Mouse (Mus musculus) right cerebral cortex, postnatal 25 days (tissue): ENCODE data around the gene Ooep.
"Not testable (repeated sequence)": the region's sequence is repeated elsewhere in the genome, so short reads cannot be mapped to it uniquely, and the experiment has no call there.

Experiments used
- DNase-seq: peaks from one replicate; pipeline ENCODE4 v3.0.0; 2022

The Ooep gene

DNA sequence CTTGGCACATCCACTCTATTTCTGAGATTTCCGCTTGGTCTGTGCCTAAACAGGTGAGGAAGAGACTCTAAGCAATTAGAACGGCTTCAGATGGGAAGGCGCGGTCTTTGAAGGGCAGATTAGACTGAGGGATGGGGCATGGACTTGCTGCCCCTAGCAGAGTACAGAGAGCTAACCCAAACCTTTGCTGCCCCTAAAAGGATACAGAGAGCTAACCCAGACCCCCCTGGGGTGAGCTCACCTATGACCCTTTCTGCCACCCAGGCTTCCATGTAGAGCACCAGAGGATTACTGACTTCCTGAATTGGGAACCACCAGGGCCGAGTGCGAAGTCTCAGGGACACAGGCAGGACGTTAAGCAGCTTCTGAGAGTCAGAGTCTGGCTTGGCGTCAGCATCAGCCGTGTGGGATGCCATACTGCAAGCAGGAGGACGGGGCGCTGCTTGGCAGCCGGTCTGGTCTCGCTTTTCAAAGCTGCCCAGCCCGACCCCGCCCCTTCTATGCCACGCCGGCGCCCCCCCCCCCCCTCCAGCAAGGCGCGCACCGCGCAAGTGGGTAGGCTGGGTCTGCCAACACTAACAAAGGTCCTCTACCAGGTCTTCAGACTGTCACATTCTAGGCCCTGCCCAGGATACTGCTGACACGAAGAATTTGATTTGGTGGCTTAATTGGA lies at the start of gene Ooep:
Ooep (minus strand) TSS at position 613 of the 673 bp plus-strand sequence.
- peak; percentile 28 for DNase-seq

DNA sequence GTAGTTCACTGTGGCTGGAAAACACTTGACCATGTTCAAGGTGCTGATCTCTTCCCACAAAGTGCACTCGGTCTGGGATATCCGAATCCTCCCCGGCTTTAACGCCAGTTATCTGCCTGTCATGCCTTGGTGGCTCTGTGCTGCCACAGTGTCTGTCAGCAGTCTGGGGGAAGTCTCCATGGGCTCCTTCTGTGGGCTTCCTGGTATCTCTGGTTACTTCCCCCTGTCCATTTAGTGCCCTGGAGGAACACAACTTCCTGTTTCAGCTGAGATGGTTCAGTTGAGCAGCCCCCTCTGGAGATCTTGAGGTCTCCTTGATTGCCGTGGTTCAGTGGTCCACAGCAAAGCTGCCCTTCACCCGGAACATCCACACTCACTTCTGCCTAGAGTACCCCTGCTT lies 49.7 kb upstream of the Ooep start:
- no peak for DNase-seq

DNA sequence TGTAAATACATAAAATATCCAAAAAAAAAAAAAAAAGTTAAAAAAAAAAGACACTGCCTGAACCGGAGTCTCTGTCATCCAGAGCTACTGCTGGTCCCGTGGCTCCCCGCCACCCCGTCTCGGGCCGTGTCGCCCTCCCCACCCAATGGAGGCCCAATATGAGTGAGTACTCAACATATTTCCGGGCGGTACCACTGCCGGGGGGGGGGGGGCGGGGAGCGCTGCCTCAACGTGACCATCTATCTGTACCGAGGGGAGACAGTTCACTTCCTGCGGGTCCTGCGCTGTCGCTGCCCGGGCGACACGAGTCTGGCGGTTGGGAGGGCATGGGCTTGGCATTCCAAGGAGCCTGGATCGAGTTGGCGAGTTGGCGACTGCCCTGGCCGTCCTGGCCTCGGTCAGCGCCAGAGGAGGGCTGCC lies 48.8 kb upstream of the Ooep start:
- no peak for DNase-seq

DNA sequence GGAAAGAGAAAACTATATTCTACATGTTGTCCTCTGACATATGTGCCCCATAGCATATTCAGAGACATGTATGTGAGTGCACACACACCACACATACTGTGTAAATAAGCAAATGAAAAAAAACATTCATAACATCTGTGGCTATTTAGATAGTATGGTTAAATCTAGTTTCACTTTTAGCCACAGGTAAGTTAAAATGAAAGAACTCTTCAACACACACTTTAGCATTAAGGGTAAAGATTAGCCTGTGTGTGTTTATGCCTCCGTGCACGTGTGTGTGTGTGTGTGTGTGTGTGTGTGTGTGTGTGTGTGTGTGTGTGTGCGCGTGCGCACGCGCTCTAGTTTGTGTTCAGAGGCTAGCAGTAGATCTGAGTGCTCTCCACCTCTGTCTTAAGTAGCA lies 23.1 kb upstream of the Ooep start:
- no peak for DNase-seq

DNA sequence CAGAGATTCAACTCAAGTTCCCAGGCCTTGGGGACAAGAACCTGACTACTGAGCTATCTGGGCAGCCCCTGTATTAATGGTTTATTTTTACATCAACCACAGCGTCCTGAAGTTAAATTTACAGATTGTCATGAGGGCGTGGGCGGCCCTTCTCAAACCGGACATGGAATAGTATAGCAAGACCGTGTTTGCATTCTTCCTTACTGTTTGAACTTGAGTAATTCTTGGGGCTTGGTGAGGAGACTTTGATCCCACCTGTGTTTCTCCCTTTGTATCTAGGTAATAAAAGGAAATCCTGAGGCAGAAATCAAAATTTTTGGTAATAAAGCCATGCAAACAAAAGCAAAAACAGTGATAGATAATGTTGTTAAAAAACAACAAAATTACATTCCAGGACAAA lies 22.0 kb upstream of the Ooep start:
- DNase-seq = no peak

DNA sequence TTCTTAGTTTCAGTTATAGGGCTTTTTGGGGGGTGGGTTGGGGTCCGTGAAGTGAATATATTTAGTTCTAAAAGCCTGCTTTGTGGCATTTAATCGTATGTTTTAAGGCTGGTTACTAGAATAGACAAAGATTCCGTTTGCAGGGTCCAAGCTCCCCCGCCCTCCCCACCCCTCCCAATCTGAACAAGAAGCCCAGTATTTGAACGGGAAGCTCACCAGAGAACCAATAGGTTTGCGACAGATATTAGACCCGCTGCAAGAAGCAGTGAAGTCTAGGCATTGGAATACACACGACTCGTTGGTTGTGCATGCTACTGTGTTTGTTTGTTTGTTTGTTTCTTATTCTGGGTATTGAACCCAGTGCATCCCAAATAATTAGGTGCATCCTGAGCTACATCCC lies 18.0 kb upstream of the Ooep start:
- DNase-seq = no peak

DNA sequence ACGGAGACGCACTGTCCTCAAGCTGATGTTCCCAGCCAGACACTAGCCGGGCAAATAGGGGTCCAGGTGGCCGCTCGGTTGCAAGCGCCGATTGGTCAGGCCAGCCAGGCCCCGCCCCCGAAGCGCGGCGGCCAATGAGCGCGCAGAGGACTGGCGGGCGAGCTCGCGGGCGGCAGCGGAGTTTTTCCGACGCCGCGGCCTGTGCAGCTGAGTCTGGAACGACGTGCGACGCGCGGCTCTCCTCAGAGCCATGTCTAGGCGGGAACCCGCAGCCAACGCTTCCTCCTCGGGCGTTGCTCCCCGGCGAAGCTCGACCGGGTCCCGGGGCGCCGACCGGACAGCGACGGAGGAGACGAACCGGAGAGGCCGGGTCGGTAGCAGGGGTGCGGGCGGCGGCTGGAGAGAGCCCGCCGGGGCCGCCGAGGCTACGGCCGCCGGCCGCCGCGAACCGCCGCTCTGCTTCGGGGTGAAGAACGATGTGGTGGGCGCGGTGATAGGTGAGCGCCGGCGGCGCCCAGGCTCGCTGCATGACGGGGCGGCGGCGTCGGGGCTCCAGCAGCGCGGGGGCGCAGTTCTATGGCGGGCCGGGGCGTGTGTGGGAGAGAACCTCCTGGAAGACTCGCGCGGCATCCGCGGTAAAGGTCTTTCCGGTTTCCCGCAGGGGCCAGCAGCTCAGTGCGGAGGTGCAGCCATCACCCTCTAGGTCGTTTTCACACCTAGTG lies 17.3 kb upstream of the Ooep start, which contains the start of gene Ddx43:
Ddx43 (plus strand) TSS at position 148 of the 722 bp plus-strand sequence.
- peak; percentile 24 for DNase-seq

DNA sequence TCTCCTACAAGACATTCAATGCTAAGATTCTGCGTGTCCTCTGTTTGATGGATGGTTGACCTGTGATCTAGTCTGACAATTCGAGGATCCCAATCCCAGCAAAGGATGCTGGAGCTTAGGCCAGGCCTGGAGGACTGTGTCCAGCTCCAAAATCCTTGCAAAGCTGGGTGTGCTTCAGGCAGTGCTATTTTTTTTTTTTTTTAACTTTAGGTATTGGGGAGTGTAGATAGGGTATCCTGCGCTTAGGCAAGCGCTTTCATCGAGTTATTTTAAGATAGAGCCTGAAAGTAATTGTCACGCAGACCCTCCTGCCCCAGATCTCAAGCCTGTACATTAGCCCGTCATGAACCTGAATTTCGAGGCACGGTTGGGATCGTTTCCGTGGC lies 16.7 kb upstream of the Ooep start:
- no peak for DNase-seq

DNA sequence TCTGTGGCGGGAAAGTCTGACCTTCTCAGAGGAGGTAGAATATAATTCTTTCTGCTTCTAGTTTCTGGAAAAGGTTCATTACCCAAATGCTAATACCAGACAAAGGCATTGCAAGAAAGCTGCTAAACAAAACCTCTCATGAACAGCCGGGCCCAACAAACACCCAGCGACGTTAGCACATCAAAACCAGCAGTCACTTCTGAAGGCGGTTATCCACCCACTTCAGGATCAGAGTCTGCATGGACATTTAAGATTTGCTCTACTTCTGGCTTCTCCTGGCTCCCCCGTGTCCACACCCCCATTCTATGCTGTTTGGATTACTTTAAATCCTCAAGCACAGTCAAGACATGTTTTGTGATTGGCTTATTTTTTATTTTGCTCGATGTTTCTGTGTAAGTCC lies 16.1 kb upstream of the Ooep start:
- no peak for DNase-seq

DNA sequence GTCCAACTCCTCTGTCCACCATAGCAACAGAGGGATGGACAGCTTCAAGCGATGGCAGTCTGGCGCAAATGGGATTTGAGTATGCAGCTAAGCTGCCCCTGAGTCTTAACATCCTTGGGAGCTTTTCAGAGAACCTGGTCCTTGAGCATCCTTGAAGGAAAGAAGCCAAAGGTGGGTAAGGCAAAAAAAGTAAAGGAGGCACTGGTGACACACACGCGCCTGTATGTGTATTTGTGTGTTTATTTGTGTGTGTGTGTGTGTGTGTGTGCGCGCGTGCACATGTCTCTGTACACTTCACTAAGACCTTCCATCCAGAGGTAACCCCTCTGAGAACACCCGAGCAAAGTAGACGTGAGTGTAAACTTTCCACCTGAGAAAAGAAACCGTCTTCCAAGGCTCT lies 15.2 kb upstream of the Ooep start:
- no peak for DNase-seq

DNA sequence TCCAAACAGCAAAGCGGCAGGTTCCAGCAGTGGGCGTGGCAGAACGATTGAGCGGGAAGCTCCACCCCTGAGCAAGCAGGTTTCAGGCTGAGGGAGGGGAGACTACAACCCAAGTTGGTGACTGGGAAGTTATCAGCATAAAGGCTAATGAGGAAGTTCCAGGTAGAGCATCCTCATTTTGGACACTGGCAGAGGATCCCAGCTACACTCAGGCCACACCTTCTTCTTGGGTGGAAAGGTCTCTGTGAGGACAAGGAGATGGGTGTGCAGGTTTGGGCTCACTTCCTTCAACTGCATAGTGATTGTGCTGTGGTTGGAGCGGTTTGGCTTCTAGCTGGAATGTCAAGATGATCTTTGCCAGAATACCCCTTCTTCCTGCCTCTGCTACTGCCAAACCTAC lies 11.5 kb upstream of the Ooep start:
- no peak for DNase-seq

DNA sequence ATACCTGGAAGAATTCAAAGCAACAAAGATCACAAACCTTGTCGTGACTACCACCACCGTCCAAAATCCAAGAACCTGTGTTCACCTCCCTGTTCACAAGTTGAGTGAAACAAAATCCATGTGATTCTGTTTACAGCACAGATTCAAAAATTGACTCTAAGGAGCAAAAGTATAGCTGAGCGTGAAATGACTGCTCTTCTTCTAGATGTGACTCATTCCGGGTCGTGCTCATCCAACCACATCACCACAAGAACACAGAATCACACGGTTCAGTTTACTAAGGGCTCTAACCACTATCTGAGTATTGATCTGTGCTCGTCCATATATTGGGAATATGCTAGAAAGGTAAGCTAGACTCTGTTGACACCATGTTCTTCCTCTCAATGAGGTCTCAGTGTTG lies 8.4 kb upstream of the Ooep start:
- DNase-seq = no peak

DNA sequence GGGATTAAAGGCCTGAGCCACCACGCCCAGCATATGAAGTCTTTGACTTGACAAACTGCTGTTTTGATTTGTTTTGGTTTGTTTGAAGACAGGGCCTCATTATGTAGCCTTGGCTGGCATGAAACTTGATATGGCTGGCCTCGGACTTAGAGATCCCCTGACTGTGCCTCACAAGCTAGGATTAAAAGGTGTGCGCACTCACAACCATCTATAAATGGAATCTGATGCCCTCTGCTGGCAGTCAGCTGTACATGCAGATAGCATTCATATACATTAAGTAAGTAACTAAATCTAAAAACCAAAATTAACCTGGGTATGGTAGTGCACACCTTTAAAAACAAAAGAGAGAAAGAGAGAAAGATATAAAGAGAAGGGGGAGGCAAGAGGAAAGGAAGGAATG lies 7.4 kb upstream of the Ooep start:
- no peak for DNase-seq

DNA sequence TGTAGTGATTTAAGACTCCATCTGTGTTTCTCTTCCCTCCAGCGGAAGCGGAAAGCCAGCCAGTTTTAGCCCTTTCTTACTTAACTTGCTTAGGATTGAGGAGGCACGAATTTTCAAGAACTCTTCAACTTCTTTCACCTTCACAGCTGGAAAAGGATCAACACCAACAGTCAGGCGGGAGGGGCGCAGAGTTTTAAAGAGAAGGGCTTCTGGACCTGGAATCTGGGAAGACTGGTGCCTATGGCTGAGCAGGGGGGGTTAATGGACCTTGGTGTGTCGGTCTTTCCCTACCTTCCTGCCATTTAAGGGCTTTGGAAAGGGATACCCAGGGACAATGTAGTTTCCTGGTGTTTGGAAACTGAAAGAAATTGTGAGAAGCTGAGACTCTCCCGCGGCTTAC lies 979 bp downstream of the Ooep start:
- DNase-seq = no peak

DNA sequence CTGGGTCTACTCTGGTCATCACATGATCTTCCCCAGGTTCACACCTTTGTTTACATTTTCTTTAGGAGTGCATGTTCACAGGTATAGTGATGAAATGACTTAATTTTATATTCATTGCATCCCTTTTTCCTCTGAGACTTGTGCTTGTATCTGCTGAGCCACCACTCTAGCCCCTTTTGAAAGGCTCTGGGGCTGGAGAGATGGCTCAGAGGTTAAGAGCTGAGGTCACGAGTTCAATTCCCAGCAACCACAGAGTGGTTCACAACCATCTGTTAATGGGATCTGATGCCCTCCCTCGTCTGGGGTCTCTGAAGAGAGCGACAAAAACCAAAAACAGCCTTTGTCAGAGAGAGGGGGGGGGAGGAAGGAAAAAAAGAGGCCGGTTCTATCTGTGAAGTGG lies 3.0 kb downstream of the Ooep start:
- DNase-seq = no peak

DNA sequence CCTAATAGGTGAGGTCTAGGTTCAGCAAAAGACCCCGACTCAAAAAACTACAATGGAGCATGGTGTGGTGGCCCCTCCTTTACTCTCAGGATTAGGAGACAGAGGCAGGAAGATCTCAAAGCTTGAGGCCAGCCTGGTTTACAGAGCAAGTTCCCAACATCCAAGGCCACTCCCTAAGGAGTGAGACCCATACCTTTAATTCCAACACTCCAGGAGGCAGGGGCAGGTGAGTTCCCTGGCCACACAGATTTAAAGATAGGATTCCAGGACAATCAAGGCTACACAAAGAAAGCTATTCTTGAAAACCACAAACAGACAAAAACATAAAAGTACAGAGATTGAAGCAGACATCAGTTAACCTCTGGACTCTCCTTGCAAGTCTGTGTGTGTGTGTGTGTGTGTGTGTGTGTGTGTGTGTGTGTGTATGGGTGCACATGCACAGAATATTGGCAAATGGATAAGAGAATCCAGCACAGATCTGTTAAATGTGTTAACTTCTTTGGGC lies 3.6 kb downstream of the Ooep start:
- no peak for DNase-seq

DNA sequence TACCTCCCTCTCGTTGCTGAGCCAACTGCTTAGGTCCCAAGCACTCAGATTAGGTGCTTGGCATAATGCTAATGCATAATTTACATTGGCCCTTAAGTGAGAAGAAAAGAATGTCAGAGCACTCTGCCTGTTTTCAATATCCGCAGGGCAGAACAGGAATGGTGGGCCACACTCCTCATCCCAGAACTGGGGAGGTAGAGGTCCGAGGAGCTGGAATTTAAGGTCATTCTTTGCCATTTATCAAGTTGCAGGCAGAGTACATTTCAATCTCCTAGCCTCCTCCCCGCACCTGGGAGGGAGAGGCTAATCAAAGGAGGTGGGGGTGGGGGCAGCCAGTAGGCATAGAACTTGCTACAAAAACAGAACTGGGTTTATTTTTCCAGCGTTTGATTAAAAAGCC lies 4.1 kb downstream of the Ooep start:
- DNase-seq = no peak

DNA sequence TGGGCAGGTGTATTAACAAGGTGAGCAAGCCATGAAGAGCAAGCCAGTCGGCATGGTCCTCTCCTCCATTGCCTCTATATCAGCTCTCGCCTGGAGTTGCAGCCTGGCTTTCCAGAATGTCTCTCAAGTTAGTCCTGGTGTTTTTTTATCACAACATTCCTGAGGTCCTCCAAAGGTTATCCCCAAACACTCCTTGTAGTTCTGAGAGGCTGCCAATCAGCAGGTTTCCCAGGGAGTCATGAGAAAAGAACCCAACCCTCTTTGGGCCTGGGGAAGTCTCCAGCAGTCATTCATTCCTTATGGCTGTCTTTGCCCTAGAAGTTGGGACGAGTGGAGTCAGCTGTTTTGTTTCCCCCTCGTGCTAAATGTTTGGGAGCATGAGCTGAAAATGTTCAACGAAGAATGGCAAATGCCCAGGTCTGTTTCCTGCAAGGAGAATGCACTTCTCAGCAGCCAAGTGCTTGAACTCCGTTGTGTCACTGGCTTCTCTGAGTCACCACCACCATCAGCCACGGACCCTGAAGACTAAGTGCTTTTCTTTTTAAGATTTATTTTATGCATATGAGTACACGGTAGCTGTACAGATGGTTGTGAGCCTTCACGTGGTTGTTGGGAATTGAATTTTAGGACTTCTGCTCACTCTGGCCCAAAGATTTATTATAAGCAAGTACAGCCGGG lies 5.6 kb downstream of the Ooep start:
- no peak for DNase-seq

DNA sequence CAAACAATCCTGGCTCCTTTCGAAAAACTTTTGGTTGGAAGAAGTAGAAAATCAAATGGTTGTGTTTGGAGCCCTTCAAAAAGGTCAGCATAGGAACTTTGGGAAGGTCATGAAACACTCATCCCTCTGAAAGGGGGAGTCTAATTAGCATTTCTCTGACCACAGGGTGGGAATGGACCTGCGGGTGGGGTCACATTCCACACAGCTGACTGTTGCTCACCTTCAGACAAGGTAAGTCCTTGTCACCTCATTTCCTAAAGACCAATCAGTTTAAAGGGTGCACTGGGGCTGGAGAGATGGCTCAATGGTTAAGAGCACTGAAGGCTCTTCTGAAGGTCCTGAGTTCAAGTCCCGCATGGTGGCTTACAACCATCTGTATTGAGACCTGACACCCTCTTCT lies 7.1 kb downstream of the Ooep start:
- no peak for DNase-seq

DNA sequence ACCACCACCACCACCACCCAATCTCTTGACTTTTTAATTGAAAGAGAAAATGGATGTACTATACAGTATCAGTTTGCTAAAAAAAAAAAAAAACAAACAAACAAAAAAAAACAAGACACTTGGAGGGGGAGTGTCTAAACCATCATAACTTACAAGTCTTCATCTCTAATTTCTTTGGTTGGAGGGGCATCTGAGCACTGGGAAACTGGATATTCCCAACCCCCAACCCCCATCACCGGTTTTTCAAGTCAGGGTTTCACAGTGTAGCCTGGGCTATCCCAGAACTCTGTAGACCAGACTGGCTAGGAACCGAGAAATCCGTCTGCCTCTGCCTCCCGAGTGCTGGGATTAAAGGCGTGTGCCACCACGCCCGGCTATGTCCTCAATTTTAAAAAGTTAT lies 8.7 kb downstream of the Ooep start:
- DNase-seq = no peak

DNA sequence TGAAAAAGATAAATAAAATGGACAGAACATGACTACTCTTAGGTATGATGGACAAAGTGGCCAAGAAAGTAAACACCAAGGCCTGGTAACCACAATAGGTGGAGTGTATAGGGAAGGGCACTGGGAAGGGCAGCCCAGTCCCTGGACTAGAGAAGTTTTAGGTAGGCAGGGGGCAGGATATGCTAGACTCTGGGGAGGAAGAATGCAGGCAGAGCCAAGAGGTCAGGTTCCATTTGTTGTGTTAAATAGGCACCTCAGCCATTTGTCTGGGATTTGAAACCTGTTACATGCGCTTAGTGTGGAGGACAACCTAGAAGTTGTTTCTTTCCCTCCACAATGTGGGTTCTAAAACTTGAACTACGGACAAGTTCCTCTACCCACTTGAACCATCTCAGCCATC lies 9.2 kb downstream of the Ooep start:
- DNase-seq = no peak

DNA sequence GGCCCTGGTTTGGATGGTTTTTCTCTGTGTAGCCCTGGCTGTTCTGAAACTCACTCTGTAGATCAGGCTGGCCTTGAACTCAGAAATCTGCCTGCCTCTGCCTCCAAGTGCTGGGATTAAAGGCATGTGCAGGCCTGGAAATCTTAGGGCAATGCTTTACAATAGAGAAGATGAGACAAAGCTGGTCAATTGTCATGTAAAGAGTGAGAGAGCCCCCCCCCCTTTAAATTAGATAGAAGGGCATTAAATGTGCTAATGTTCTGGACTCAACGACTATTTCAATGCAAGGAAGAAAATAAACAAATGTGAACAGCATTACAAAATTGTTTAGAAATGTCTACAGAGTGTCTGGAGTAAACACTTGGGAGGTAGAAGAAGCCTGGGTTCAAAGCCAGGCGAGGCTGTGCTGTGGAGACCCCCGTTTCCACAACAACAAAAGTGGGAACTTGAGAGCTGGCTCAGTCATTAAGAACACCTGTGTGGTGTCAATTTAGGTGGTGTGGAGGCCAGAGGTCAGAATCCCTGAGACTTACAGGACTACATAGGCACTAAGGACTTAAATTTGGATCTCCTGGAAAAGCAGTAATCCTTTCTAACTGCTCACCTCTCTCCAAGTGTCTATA lies 9.7 kb downstream of the Ooep start:
- no peak for DNase-seq

DNA sequence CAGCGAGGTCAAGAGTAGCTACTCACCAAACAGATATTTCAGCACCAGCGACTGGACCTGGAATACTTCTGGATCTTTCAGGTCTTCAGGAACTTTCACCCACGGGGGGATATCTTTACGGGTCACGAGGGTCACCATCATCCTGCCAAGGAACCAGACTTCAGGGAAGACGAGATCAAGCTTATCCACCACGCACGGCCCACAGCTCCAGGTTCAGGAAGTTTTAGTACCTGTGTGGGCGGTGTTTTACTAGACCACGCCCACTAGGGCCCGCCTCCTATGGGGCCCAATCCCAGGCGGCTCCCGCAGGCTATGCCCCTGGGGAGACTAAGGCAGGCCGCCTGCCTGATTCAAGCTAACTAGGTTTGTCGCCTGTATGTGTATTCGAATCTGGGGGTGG lies 10.6 kb downstream of the Ooep start, which contains the start of gene Dppa5a:
Dppa5a (minus strand) TSS at position 219 of the 400 bp plus-strand sequence.
- DNase-seq = not testable (repeated sequence)
